Mouse (Mus musculus) heart, adult 2 months (tissue): ENCODE data around the gene Axin1. TPM values are rescaled to one million over a fixed set of nuclear protein-coding genes. Genes with fewer than 3 reads are reported as not detected.

Experiments used
- DNase-seq, 2 experiments: peaks; one replicate each; pipeline ENCODE4 v3.0.0; 2021
- H3K27ac ChIP-seq: fragments of 200-600 bp; 2 replicates; pipeline ENCODE4 v1.8.1; 2022
- H3K27me3 ChIP-seq: fragments of 200-500 bp; 2 replicates; pipeline ENCODE4 v1.6.1; 2012; ENCODE audit warnings: mild to moderate bottlenecking, low read length, inconsistent platforms, mixed read lengths; ENCODE audit not compliant: control insufficient read depth, insufficient read depth
- H3K36me3 ChIP-seq: fragments of 200-500 bp; 2 replicates; pipeline ENCODE4 v1.6.1; 2012; ENCODE audit warnings: low read length, inconsistent platforms; ENCODE audit not compliant: control insufficient read depth, insufficient read depth
- H3K4me1 ChIP-seq: fragments of 200-500 bp; 2 replicates; pipeline ENCODE4 v1.6.1; 2011; ENCODE audit warnings: low read length; ENCODE audit not compliant: control insufficient read depth, insufficient read depth
- H3K4me3 ChIP-seq: fragments of 200-600 bp; 2 replicates; pipeline ENCODE4 v1.8.1; 2022
- H3K79me2 ChIP-seq: fragments of 200-500 bp; replicated peaks from 2 replicates; pipeline ENCODE4 v1.6.1; 2012; ENCODE audit warnings: mild to moderate bottlenecking, inconsistent platforms, low read length, moderate library complexity, mixed read lengths; ENCODE audit not compliant: control insufficient read depth, insufficient read depth
- H3K9ac ChIP-seq: fragments of 200-500 bp; 2 replicates; pipeline ENCODE4 v1.6.1; 2012; ENCODE audit warnings: low read depth, mild to moderate bottlenecking, control low read depth, inconsistent platforms, low read length, mixed read lengths
- CTCF ChIP-seq: fragments of 200-600 bp; IDR thresholded peaks from 2 replicates; pipeline ENCODE4 v1.8.1; 2022; ENCODE audit warnings: antibody characterized with exemption, mild to moderate bottlenecking, moderate library complexity
- EP300 ChIP-seq: fragments of 200-500 bp; IDR thresholded peaks from 2 replicates; pipeline ENCODE4 v1.6.1; 2011; ENCODE audit warnings: low read depth, low read length, control low read depth; ENCODE audit not compliant: insufficient read depth
- POLR2A ChIP-seq: fragments of 200-500 bp; IDR thresholded peaks from 2 replicates; pipeline ENCODE4 v1.6.1; 2011; ENCODE audit warnings: mild to moderate bottlenecking, low read depth, low read length, control low read depth; ENCODE audit not compliant: insufficient read depth
- WGBS: fragments of 180-500 bp; shearing (Covaris S2); methylation state at CpG from one replicate; pipeline ENCODE4 v1.1.7; 2018; 5-methylcytosine and 5-hydroxymethylcytosine counted together
- intact Hi-C: fragments of 180-260 bp; cut with DNase I; formaldehyde crosslinking; loops from one replicate; pipeline ENCODE4 v1.15.1; 2025
- polyA plus RNA-seq: library from polyadenylated mRNA; depleted of rRNA; stranded (reverse); fragments of >200 nt; gene quantifications from 2 replicates; pipeline ENCODE4 v1.2.3, GENCODE M21; 2012
- total RNA-seq, 2 experiments: library from RNA; stranded (reverse); gene quantifications; 2 replicates each; pipeline ENCODE4 v1.2.3; 2021

Gene Axin1
- total and polyA plus RNA-seq, 3 experiments, result 7.6 to 18.2 (median 16.5) TPM

- Histone ChIP-seq H3K27ac (no peak overlapping the region), H3K27me3 (no peaks in the 10 kb centered on the region), H3K79me2 (no peaks in the 10 kb centered on the region), H3K4me3 (no peak overlapping the region), H3K4me1 (peaks cover 2% of the 10 kb centered on the region; the same call in 1 of the 2 replicates), H3K9ac (no peak overlapping the region), H3K36me3 (no peaks in the 10 kb centered on the region)
- 71% methylated on average over 2 of the region's 2 CpGs for WGBS
- DNase-seq, result no peak
- TF ChIP-seq POLR2A, result no peak
- no peak for TF ChIP-seq CTCF
- no peak for TF ChIP-seq EP300
- intact Hi-C loops, result no loop called here
These were observed 83.0 kb downstream of the Axin1 start for GRCm38 (mm10) chr17:26221508-26221907.

- no peak for TF ChIP-seq POLR2A
- TF ChIP-seq EP300, result no peak
- no peak for TF ChIP-seq CTCF
- no peak for DNase-seq
- peaks cover 2% of the 10 kb centered on the region; the same call in 1 of the 2 replicates for H3K4me1 ChIP-seq
- WGBS, result 66% methylated on average over 12 of the region's 12 CpGs
- 0 out of 2 replicates have a peak, but pooled peaks cover 3% of the 10 kb centered on the region for H3K79me2 ChIP-seq
- no peaks in the 10 kb centered on the region for H3K36me3 ChIP-seq
- H3K27ac ChIP-seq, result no peak overlapping the region
- H3K27me3 ChIP-seq, result no peaks in the 10 kb centered on the region
- no peak overlapping the region for H3K4me3 ChIP-seq
- intact Hi-C loops, result no loop called here
- H3K9ac ChIP-seq, result no peak overlapping the region
These were observed 86.7 kb downstream of the Axin1 start for GRCm38 (mm10) chr17:26225150-26225549.

DNA sequence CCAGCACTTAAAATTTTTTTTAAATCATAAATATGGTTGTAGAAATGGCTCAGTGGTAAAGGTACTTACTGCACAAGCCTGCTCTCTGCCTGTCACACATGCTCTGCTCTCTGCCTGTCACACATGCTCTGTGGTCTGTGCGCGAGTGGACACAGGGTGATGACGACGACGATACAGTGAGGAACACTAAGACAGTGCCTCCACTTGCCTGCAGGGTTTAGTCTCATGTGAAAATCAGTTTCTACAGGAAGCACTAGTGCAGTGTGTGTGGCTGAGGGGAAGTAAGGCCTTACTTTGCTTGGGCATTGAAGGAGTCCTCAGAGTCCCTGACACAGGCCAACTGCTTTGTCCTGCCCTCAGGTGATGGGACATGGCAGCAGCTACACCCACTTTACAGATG is 91.3 kb downstream of the Axin1 start:
- 80% methylated on average over 5 of the region's 5 CpGs for WGBS
- Histone ChIP-seq H3K27me3 (no peaks in the 10 kb centered on the region), H3K79me2 (0 out of 2 replicates have a peak, but pooled peaks cover 6% of the 10 kb centered on the region), H3K4me1 (peaks cover 2% of the 10 kb centered on the region; the same call in 1 of the 2 replicates), H3K36me3 (no peaks in the 10 kb centered on the region), H3K9ac (no peak overlapping the region), H3K27ac (no peak overlapping the region), H3K4me3 (no peak overlapping the region)
- intact Hi-C loops, result no loop called here
- no peak for DNase-seq
- TF ChIP-seq CTCF, result no peak
- no peak for TF ChIP-seq POLR2A
- no peak for TF ChIP-seq EP300

- H3K27ac ChIP-seq, result no peak overlapping the region
- 79% methylated on average over 5 of the region's 5 CpGs for WGBS
- TF ChIP-seq POLR2A, result no peak
- TF ChIP-seq CTCF, result no peak
- TF ChIP-seq EP300, result no peak
- intact Hi-C loops, result no loop called here
- DNase-seq, result no peak
- peaks cover 2% of the 10 kb centered on the region; the same call in 1 of the 2 replicates for H3K36me3 ChIP-seq
- H3K27me3 ChIP-seq, result no peaks in the 10 kb centered on the region
- 0 out of 2 replicates have a peak, but pooled peaks cover 6% of the 10 kb centered on the region for H3K79me2 ChIP-seq
- 0 out of 2 replicates have a peak, but pooled peaks cover 1% of the 10 kb centered on the region for H3K4me1 ChIP-seq
- H3K9ac ChIP-seq, result no peak overlapping the region
- H3K4me3 ChIP-seq, result no peak overlapping the region
These were observed 92.7 kb downstream of the Axin1 start for GRCm38 (mm10) chr17:26231156-26231555.

- Histone ChIP-seq H3K9ac (no peak overlapping the region), H3K27ac (no peak overlapping the region), H3K4me1 (0 out of 2 replicates have a peak, but pooled peaks cover 1% of the 10 kb centered on the region), H3K27me3 (no peaks in the 10 kb centered on the region), H3K36me3 (peaks cover 2% of the 10 kb centered on the region; the same call in 1 of the 2 replicates), H3K4me3 (no peak overlapping the region), H3K79me2 (peaks cover 6% of the 10 kb centered on the region; the same call in 1 of the 2 replicates)
- TF ChIP-seq POLR2A (no peak), CTCF (peak; percentile 38)
- 78% methylated on average over 8 of the region's 8 CpGs for WGBS
- intact Hi-C loops, result no loop called here
- DNase-seq, result no peak
These were observed 94.4 kb downstream of the Axin1 start for GRCm38 (mm10) chr17:26232863-26233262.

DNA sequence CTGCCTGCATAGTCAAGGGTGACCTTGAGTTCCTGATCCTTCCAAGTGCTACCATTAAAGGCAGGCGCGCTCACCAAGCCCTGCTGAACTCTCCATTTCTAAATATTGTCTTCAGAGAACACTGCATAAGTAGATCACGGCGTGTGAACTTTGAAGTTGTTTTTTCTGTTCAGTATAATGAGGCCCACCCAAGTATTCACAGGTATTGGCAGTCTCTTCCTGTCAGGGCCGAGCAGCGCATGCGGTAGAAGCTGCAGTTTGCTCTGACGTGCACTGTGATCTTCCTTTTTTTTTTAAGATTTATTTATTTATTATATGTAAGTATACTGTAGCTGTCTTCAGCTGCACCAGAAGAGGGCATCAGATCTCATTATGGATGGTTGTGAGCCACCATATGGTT is 95.9 kb downstream of the Axin1 start:
- H3K9ac ChIP-seq, result no peak overlapping the region
- no peak overlapping the region for H3K4me3 ChIP-seq
- no peak overlapping the region for H3K27ac ChIP-seq
- H3K27me3 ChIP-seq, result no peaks in the 10 kb centered on the region
- peaks cover 2% of the 10 kb centered on the region; the same call in 1 of the 2 replicates for H3K36me3 ChIP-seq
- no peak for DNase-seq
- peaks cover 1% of the 10 kb centered on the region; the same call in 1 of the 2 replicates for H3K4me1 ChIP-seq
- intact Hi-C loops, result no loop called here
- H3K79me2 ChIP-seq, result peaks cover 7% of the 10 kb centered on the region; the same call in 1 of the 2 replicates
- WGBS, result 87% methylated on average over 8 of the region's 8 CpGs
- TF ChIP-seq POLR2A, result no peak
- TF ChIP-seq EP300, result no peak
- no peak for TF ChIP-seq CTCF
